Comparison of ENCODE assay signal across 9 mouse cellular contexts in the genomic region with DNA sequence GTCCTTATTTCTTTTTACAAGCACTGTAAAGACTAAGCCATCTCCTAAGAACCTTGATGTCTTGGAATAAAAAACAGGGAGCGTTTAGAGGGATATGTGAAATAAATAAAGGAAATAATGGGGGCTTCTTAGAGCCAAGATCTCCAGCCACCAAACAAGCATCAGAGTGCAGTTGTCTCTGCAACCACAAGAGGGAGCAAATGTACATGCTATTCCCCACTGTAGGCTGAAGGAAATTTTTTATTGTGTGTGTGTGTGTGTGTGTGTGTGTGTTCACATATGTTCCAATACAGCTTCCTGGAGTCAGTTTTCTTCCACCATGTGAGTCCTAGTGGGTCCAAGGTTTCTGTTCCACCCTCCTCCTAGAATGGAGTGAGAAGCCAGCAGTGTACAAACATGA. TPM values are rescaled to one million over a fixed set of nuclear protein-coding genes. Genes with fewer than 3 reads are reported as not detected.
DNase-seq lines count a peak whose midpoint lies in the region; ATAC-seq and TF ChIP-seq lines count a peak whose summit lies in the region.
"Had no signal": no experiment of that assay in that cellular context is flagged by ENCODE, and none has a peak within 500 bp of the region (broad histone marks: within the 10 kb centered on the region; RNA-seq: fewer than 3 reads in every experiment).

No protein-coding gene starts in this region.

- peak; percentile 74 for TF ChIP-seq CTCF in liver, postnatal 0 days (IDR thresholded peaks at IDR 0.05; ENCODE audit: low read depth)

- H3K4me2 ChIP-seq in forebrain, embryonic 11.5 days (ENCODE audit: low read depth, low read length, severe bottlenecking) = no peak overlapping the region
- H3K4me2 ChIP-seq in forebrain, embryonic 13.5 days = no peak overlapping the region
- no peak overlapping the region for H3K4me2 ChIP-seq in liver, postnatal 0 days (ENCODE audit: low read depth, low read length)
- H3K4me2 ChIP-seq in liver, embryonic 11.5 days = no peak overlapping the region

- WGBS in forebrain, embryonic 11.5 days = 61% methylated on average over 1 of the region's 1 CpGs
- WGBS in forebrain, embryonic 13.5 days = 47% methylated on average over 1 of the region's 1 CpGs
- WGBS in liver, postnatal 0 days (ENCODE audit: insufficient replicate concordance) = 22% methylated on average over 1 of the region's 1 CpGs
- 43% methylated on average over 1 of the region's 1 CpGs for WGBS in liver, embryonic 11.5 days

- ATAC-seq in forebrain, embryonic 11.5 days (replicated peaks; ENCODE audit: low FRiP score) = no peak
- ATAC-seq in forebrain, embryonic 13.5 days = no peak
- no peak for ATAC-seq in liver, postnatal 0 days
- ATAC-seq in liver, embryonic 11.5 days (replicated peaks; ENCODE audit: low FRiP score) = no peak

- no peak overlapping the region for H3K4me3 ChIP-seq in forebrain, embryonic 11.5 days (ENCODE audit: low read depth, low read length)
- no peak overlapping the region for H3K4me3 ChIP-seq in forebrain, embryonic 13.5 days
- no peak overlapping the region for H3K4me3 ChIP-seq in liver, postnatal 0 days (ENCODE audit: low read depth, low read length)
- H3K4me3 ChIP-seq in liver, embryonic 11.5 days (ENCODE audit: low read depth, low read length) = no peak overlapping the region

- peak; percentile 58 for DNase-seq in forebrain, embryonic 11.5 days (ENCODE audit: low spot score)
- DNase-seq in liver, postnatal 0 days = peak; percentile 24
- no peak for DNase-seq in liver, embryonic 11.5 days (ENCODE audit: low spot score)
- peak; percentile 9 for DNase-seq in c-Kit-positive CD71-positive TER-119-positive erythroid progenitor cells, embryonic 14.5 days (ENCODE audit: low spot score)
- peak; percentile 25 for DNase-seq in layer of hippocampus, adult 9-11 months
- DNase-seq in right cerebral cortex, postnatal 14 days = peak; percentile 43
- DNase-seq in gastrocnemius, adult 8-10 months (ENCODE audit: low spot score in 2 of 2) = no peak

- TF ChIP-seq EP300 in liver, postnatal 0 days (IDR thresholded peaks at IDR 0.05; ENCODE audit: low read depth) = no peak

- H3K9ac ChIP-seq in forebrain, embryonic 11.5 days (ENCODE audit: low read length) = no peak overlapping the region
- no peak overlapping the region for H3K9ac ChIP-seq in forebrain, embryonic 13.5 days
- H3K9ac ChIP-seq in liver, postnatal 0 days (replicated peaks) = no peak overlapping the region
- no peak overlapping the region for H3K9ac ChIP-seq in liver, embryonic 11.5 days (ENCODE audit: low read depth, low read length)

- no peaks in the 10 kb centered on the region for H3K4me1 ChIP-seq in forebrain, embryonic 11.5 days (replicated peaks; ENCODE audit: control insufficient read depth, insufficient read depth, low read length)
- no peaks in the 10 kb centered on the region for H3K4me1 ChIP-seq in forebrain, embryonic 13.5 days
- H3K4me1 ChIP-seq in liver, postnatal 0 days (ENCODE audit: insufficient read depth) = no peaks in the 10 kb centered on the region
- H3K4me1 ChIP-seq in liver, embryonic 11.5 days (replicated peaks; ENCODE audit: control insufficient read depth, insufficient read depth, low read length) = no peaks in the 10 kb centered on the region

- no peak overlapping the region for H3K27ac ChIP-seq in forebrain, embryonic 11.5 days (ENCODE audit: low read depth, low read length)
- H3K27ac ChIP-seq in forebrain, embryonic 13.5 days = no peak overlapping the region
- H3K27ac ChIP-seq in liver, postnatal 0 days (ENCODE audit: low read depth) = no peak overlapping the region
- no peak overlapping the region for H3K27ac ChIP-seq in liver, embryonic 11.5 days (ENCODE audit: low read depth, low read length)

- H3K36me3 ChIP-seq in forebrain, embryonic 11.5 days (ENCODE audit: control insufficient read depth, insufficient read depth, low read length) = no peaks in the 10 kb centered on the region
- H3K36me3 ChIP-seq in forebrain, embryonic 13.5 days (ENCODE audit: poor library complexity, severe bottlenecking) = no peaks in the 10 kb centered on the region
- H3K36me3 ChIP-seq in liver, postnatal 0 days (replicated peaks; ENCODE audit: insufficient read depth, low read length) = no peaks in the 10 kb centered on the region
- no peaks in the 10 kb centered on the region for H3K36me3 ChIP-seq in liver, embryonic 11.5 days (ENCODE audit: control insufficient read depth, insufficient read depth, low read length)

- no peaks in the 10 kb centered on the region for H3K27me3 ChIP-seq in forebrain, embryonic 11.5 days (ENCODE audit: control insufficient read depth, insufficient read depth, low read length)
- H3K27me3 ChIP-seq in forebrain, embryonic 13.5 days = no peaks in the 10 kb centered on the region
- H3K27me3 ChIP-seq in liver, postnatal 0 days (ENCODE audit: insufficient read depth, low read length) = no peaks in the 10 kb centered on the region
- no peaks in the 10 kb centered on the region for H3K27me3 ChIP-seq in liver, embryonic 11.5 days (replicated peaks; ENCODE audit: control insufficient read depth, insufficient read depth, low read length)

- H3K9me3 ChIP-seq in forebrain, embryonic 11.5 days (ENCODE audit: control insufficient read depth, low read length) = no peaks in the 10 kb centered on the region
- H3K9me3 ChIP-seq in forebrain, embryonic 13.5 days (replicated peaks) = no peaks in the 10 kb centered on the region
- no peaks in the 10 kb centered on the region for H3K9me3 ChIP-seq in liver, postnatal 0 days (ENCODE audit: low read length)
- no peaks in the 10 kb centered on the region for H3K9me3 ChIP-seq in liver, embryonic 11.5 days (ENCODE audit: control insufficient read depth, low read length)

RNA-seq across cellular contexts. Expression of gene Bpifa5, which starts 10.9 kb away (rescaled TPM):
- polyA plus RNA-seq in forebrain, embryonic 11.5 days (2014; fragmentation: Nextera tagmentation; extraction: Ambion mirVana) = not detected in 2 replicates
- polyA plus RNA-seq in forebrain, embryonic 13.5 days (2015; fragmentation: Nextera tagmentation; extraction: Ambion mirVana) = not detected in 2 replicates
- not detected in 2 replicates for polyA plus RNA-seq in liver, postnatal 0 days (2015; fragmentation: Nextera tagmentation; extraction: Ambion mirVana)
- polyA plus RNA-seq in liver, embryonic 11.5 days (2014; fragmentation: Nextera tagmentation; extraction: Ambion mirVana) = not detected in 2 replicates
- total RNA-seq in gastrocnemius, adult 8-10 months (2022) = not detected
- polyA plus RNA-seq: liver, embryonic 16.5 days had no signal

RNA-seq across cellular contexts. Expression of gene Bpifb1, which starts 17.3 kb away (rescaled TPM):
- polyA plus RNA-seq in forebrain, embryonic 11.5 days (2014; fragmentation: Nextera tagmentation; extraction: Ambion mirVana) = not detected in 2 replicates
- polyA plus RNA-seq in forebrain, embryonic 13.5 days (2015; fragmentation: Nextera tagmentation; extraction: Ambion mirVana) = 0.18 TPM in 1 of 2 replicates, not detected in the other
- 0.16 and 0.27 TPM in 2 replicates for polyA plus RNA-seq in liver, postnatal 0 days (2015; fragmentation: Nextera tagmentation; extraction: Ambion mirVana)
- 0.14 TPM in 1 of 2 replicates, not detected in the other for polyA plus RNA-seq in liver, embryonic 11.5 days (2014; fragmentation: Nextera tagmentation; extraction: Ambion mirVana)
- not detected for total RNA-seq in gastrocnemius, adult 8-10 months (2022)

RNA-seq across cellular contexts. Expression of gene Bpifa1, which starts 30.6 kb away (rescaled TPM):
- not detected in 2 replicates for polyA plus RNA-seq in forebrain, embryonic 11.5 days (2014; fragmentation: Nextera tagmentation; extraction: Ambion mirVana)
- not detected in 2 replicates for polyA plus RNA-seq in forebrain, embryonic 13.5 days (2015; fragmentation: Nextera tagmentation; extraction: Ambion mirVana)
- 0.13 TPM in 1 of 2 replicates, not detected in the other for polyA plus RNA-seq in liver, postnatal 0 days (2015; fragmentation: Nextera tagmentation; extraction: Ambion mirVana)
- 0.32 TPM in 1 of 2 replicates, not detected in the other for polyA plus RNA-seq in liver, embryonic 11.5 days (2014; fragmentation: Nextera tagmentation; extraction: Ambion mirVana)
- total RNA-seq in gastrocnemius, adult 8-10 months (2022) = not detected
- polyA plus RNA-seq: liver, embryonic 16.5 days had no signal

RNA-seq across cellular contexts. Expression of gene Bpifa3, which starts 43.2 kb away (rescaled TPM):
- not detected in 2 replicates for polyA plus RNA-seq in forebrain, embryonic 11.5 days (2014; fragmentation: Nextera tagmentation; extraction: Ambion mirVana)
- polyA plus RNA-seq in forebrain, embryonic 13.5 days (2015; fragmentation: Nextera tagmentation; extraction: Ambion mirVana) = not detected in 2 replicates
- polyA plus RNA-seq in liver, postnatal 0 days (2015; fragmentation: Nextera tagmentation; extraction: Ambion mirVana) = not detected in 2 replicates
- not detected in 2 replicates for polyA plus RNA-seq in liver, embryonic 11.5 days (2014; fragmentation: Nextera tagmentation; extraction: Ambion mirVana)
- total RNA-seq in gastrocnemius, adult 8-10 months (2022) = not detected
- polyA plus RNA-seq: liver, embryonic 16.5 days had no signal

RNA-seq across cellular contexts. Expression of gene Bpifb5, which starts 50.2 kb away (rescaled TPM):
- 0.16 TPM in 1 of 2 replicates, not detected in the other for polyA plus RNA-seq in forebrain, embryonic 11.5 days (2014; fragmentation: Nextera tagmentation; extraction: Ambion mirVana)
- not detected in 2 replicates for polyA plus RNA-seq in forebrain, embryonic 13.5 days (2015; fragmentation: Nextera tagmentation; extraction: Ambion mirVana)
- not detected in 2 replicates for polyA plus RNA-seq in liver, postnatal 0 days (2015; fragmentation: Nextera tagmentation; extraction: Ambion mirVana)
- polyA plus RNA-seq in liver, embryonic 11.5 days (2014; fragmentation: Nextera tagmentation; extraction: Ambion mirVana) = not detected in 2 replicates
- total RNA-seq in gastrocnemius, adult 8-10 months (2022) = not detected
- polyA plus RNA-seq: liver, embryonic 16.5 days had no signal

Comparison
In these comparisons a context has a peak if more than half of its experiments do, and no peak if none do; other contexts are left out.
1. DNase-seq: peak in forebrain, embryonic 11.5 days (single experiment), liver, postnatal 0 days (single experiment), c-Kit-positive CD71-positive TER-119-positive erythroid progenitor cells, embryonic 14.5 days (single experiment), layer of hippocampus, adult 9-11 months (single experiment) and right cerebral cortex, postnatal 14 days (single experiment); none in liver, embryonic 11.5 days (single experiment) and gastrocnemius, adult 8-10 months (0 of 2).